Mouse (Mus musculus) hindlimb bud, embryonic 11.5 days (tissue): ENCODE measurements around the gene Gpr153.

Source experiments
- DNase-seq: peaks from one replicate; pipeline ENCODE4 v3.0.0-alpha.2; 2012; ENCODE audit warnings: low read depth, low spot score; ENCODE audit errors: extremely low spot score

The Gpr153 gene

DNA sequence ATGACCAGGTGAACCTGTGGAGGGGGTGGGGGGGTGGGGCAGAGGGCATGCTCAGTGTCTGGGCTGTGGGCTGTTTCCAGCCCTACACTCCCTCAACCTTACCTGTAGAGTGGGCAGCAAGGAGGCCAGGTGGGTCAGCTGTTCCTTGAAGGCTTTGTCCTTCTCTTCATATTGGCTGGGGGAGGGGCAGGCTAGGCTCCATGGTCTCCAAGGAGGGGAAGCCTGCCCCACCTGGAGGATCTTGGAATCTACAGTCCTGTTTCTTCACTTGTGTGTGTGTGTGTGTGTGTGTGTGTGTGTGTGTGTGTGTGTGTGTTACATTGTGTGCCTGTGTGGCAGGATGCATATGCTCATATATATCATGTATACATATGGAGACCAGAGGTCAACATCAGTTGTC is 39.9 kb downstream of the Gpr153 start:
- DNase-seq, result no peak

DNA sequence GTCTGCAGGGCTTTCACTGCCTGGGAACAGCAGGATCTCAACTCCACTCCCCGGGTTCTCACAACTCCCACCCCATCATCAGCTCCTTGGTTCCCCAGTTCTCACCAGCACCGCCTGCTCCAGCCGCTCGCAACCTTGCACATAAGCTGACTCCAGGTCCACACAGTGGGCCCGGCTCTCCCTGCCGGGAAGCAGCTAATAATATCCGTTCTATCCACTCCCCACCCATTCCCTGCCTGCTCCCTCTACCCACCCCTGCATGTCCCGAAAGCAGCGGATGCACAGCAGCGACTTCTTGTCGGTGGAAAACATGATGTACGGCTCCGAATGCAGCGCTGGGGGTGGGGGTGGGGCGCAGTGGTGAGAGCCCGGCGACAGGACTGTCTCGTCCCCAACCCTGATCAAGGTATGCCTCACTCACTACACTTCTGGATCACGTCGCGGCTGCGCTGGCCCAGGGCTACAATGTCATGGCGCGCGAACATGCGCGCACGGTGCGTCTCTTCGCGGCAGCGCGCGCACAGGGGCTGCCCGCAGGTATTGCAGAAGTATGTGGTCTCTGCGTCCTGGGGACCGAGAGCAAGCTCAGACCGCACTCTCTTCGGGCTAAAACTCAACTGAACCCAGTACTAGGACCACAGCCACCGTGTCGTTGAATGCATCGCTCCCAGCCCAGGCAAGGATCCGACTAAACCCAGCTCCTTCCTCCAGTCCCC is 41.6 kb downstream of the Gpr153 start:
- no peak for DNase-seq

DNA sequence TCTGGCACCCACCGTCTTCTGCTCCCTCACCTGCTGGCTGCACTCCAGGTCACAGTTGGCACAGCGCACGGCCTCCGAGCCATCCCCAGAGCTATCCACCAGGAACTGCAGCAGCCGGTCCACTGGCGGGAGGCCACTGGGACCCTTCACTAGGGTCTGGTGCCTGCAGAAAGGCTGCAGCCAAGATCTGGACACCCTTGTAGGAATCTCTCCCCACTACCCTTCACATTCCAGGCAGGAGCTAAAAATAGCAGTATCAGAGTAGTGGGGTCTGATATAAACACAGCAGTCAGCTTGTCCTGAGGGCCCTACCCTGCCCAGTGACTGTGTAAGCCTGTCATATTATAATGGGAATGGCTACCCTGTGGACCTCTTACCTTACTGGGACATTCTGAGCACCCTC is 43.6 kb downstream of the Gpr153 start:
- DNase-seq, result no peak

DNA sequence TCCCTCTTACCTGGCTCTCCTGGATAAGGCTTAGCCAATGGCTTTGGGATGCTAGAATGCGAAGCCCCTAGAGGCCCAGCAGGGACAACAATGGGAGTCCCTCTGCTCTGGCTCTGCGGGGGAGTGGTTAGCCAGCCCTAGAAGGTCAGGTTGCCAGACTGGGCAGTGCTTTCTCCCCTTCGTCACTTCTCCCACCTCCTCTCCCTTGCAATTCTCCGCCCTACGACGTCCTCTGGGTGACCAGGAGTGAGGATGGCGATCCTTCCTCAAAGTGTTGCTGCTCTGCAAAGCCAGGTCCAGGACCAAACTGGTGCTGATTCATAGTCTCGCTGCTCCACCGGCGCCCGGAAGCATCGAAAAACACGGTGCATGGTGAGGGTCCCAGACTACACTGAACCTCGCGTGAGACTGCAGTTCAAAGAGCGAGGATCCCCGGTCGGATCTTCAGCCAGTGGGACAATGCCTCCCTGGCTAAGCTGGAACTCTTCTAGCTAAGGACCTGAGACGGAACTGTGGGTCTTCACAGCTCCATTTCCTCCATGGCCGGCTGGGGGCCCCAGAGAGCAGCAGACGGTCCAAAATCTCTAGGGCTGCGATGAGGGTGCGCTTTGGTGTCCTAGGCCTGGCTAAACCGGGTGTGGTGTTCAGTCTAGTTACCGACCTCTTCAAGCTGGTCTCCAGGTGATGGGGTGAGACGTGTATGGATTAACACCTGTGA is 44.6 kb downstream of the Gpr153 start, which contains the start of gene Rnf207:
Gene Rnf207, minus strand, starts transcription at position 477 of the 718 bp plus-strand sequence.
- DNase-seq, result no peak

DNA sequence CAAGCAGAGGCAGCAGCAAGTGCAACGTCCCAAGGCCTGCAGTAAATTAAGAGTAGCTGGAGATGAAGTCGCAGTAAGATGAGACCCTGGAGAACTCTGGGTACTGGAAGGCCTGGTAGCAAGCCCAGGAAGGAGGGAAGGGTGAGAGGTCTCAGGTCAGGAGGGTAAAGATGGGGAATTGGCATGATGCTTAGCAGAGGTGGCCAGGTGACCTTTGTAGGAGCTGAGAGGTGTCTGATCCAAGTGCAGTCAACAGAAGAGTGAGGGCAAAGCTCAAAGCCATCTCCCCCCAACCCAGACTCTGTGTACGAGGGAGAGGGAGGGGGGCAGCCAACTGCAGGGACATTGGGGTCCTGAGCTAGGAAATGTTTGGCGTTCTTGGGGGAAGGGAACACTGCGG is 47.4 kb downstream of the Gpr153 start:
- no peak for DNase-seq

DNA sequence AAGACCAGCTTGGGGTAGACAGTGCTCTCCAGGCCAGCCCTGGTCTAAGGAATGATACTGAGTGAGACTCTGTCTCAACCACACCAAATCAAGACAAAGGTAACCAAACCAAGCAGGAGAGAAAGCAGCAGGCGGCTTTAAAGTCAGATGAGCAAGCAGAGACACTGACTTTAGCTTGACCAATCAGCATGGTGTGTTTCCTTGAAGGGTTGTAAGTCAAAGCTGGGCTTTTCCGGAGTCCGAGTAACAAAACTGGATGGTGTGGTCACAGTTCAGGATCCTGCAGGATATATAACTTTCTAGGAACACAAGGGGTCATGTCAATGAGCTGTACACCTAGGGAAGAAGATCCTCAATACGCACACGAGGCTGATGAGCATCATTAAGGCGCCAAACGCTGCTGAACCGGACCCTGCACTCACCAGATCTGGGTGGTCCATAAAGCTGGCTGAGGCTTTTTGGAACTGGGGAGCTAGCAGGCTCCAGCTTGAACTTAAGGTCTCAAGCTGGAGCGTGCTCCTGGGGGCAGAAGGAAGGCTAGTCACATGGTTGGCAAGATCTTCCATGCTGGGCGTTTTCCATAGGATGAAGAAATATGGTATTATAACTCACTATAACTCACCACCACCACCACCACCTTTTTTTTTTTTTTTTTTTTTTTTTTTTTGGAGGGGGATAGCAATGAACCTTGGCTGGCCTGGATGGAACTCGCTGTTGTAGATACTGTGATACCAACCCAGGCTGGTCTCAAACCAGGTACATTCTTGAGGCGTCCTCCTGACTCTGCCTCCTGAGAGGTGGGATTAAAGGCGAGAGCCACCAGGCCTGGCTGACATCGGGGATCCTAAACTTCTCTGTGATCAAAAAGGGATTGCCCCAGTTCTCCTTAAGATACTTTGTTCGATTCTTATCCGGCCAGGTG is 50.9 kb downstream of the Gpr153 start:
- no peak for DNase-seq

DNA sequence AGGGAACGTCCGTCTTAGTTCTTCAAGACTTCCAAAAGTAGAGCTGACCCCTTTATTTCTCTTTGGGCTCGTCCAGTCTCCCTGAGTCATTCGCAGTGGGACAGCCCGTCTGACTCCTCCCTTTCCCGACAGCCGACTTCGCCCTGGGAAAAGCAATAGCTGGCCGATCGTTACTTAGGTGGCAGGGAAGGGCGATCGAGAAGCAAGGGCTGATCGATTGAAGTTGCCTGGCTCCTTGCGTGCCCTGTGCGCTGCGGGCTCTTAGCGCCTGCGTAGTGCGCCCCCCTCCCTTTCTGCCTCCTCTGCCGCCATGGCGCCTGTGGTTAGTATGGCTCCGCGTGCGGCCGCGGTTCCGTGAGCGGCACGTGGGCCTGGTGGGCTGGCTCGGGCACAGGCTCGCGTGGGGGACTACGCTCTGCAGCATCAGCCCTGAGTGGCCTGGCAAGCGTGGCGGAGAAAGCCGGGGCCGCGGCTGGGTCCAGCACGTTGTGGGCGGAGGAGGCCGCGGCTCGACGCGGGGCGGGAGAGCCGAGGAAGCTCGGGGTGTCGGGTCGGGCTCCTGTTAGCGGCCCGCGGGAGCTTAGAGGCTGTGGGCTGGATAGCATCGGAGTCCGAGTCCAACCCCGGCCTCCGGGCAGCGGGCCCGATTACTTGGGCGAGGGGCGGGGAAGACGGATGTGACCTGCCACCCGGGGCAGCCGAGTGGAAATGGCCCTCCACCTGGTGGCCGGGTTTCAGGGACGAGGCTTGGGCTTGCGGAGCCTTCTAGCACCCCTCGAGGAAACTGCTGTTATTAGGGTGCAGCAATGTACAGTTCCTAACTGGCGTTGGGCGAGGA is 51.8 kb downstream of the Gpr153 start, which contains the start of gene Rpl22:
Gene Rpl22, plus strand, starts transcription at position 169 of the 838 bp plus-strand sequence.
- DNase-seq, result peak; percentile 97

DNA sequence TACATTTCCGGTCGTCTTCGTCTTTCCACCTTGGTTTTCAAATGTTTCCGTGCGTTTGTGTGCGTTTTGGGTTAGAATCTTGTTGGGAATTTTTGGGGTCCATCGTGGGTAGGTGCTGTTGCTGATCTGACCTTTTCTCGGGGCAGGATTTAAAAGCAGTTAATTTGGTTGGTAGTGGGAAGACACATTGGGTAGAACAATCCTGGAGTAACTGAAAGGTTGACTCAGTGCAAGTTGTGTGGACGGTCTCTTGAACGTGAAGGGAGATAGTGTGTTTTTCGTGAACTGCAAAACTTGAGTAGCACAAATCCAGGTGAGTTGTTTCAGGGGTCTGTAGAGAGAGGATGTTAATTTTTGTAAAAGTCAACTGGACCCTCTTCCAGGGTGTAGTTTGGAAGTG is 52.5 kb downstream of the Gpr153 start:
- no peak for DNase-seq

DNA sequence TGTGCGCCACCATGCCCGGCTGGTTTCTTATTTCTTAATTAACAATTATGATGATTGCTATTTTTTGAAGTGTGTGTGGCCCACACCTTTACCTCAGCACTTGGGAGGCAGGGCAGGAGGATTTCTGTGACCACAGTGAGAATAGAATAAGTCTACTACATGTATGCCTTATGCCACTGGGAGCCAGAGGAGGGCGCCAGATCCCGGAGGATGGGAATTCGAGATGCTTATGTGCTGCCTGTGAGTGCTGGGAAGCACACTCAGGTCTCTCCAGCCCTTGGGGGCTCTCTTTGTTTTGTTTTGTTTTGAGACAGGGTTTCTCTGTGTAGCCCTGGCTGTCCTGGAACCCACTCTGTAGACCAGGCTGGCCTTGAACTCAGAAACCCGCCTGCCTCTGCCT is 54.7 kb downstream of the Gpr153 start:
- DNase-seq, result no peak

DNA sequence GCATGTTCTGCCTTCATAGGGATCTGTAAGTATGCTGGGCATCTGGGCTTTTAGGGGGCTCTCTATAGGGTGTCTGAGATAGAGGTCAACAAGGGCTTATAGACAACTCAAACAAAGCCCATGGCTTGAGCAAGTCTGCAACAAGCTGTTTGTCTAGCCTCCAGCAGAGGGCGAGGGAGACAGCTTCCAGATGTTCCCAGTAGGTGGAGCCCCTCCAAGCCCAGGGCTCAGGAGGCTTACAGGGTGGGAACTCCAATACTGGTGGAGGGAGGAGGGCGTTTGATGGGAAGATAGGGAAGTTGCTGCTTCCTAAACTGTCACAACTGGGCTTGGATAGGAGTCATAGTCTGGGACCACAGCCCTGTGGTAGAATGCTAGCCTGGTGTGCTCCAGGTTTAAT is 58.9 kb downstream of the Gpr153 start:
- DNase-seq, result no peak

DNA sequence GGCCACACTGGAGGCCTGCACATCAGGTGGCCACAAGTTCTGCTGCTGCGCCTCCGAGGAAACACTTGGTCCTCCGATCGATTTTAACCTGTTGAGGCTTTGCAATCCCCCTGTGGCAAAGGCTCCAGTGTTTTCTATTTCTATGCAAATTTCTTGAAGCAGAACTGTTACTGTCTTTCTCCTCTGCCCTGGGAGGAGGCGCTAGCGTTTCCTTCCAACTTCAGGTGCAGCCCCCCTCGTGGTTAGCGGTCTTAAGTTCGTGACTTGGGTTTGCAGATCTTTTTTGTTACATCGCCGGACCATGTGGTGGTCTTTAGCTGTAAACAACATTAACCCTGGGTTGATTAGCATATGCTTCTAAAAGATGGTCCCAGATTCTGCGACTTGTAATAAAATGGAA is 59.6 kb downstream of the Gpr153 start:
- DNase-seq, result no peak
